Mouse (Mus musculus): Measurements from ENCODE around the gene Shroom4. TPM values are rescaled to one million over a fixed set of nuclear protein-coding genes. Genes with fewer than 3 reads are reported as not detected.
A peak's percentile ranks its signal among the peaks of the same experiment; 100 is the strongest.

Shroom4 gene
- polyA plus RNA-seq, 1 experiment from 2014 or later: 5.6 TPM

DNA sequence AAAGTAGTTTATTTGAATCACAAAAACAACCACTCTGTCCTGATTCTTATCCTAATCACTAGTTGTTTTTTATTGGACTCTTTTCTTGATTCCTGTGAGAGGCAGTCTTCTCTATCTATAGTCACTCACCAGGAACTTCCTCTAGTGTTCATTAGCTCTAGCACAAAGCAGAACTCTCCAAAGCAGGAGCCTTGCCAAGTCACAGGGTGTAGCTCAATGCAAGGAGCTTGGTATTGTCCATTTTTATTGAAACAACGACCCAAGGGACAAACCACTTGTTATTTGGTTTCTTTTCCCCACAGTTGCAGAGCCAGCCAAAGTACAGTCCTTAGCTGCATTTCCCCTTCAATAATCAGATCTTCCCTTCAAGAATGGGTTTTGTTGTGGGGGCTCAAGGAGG, 181.5 kb downstream of the Shroom4 start:
- no peak overlapping the region for H3K4me2 ChIP-seq (replicated peaks; ENCODE audit: low read depth, low read length)
- H3K9ac ChIP-seq (ENCODE audit: low read depth, low read length): no peak overlapping the region
- H3K9me3 ChIP-seq (ENCODE audit: control insufficient read depth, low read length): no peaks in the 10 kb centered on the region
- no peak overlapping the region for H3K4me3 ChIP-seq (ENCODE audit: low read depth, low read length)
- H3K27ac ChIP-seq (ENCODE audit: low read depth, low read length): no peak overlapping the region
- DNase-seq (ENCODE audit: low spot score) (no peak), ATAC-seq (ENCODE audit: low FRiP score) (no peak)
- no peaks in the 10 kb centered on the region for H3K36me3 ChIP-seq (ENCODE audit: control insufficient read depth, insufficient read depth, low read length)
- H3K27me3 ChIP-seq (ENCODE audit: control insufficient read depth, insufficient read depth, low read length): no peaks in the 10 kb centered on the region
- 82% methylated on average over 1 of the region's 1 CpGs for WGBS
- H3K4me1 ChIP-seq (replicated peaks; ENCODE audit: control insufficient read depth, insufficient read depth, low read length): no peaks in the 10 kb centered on the region

DNA sequence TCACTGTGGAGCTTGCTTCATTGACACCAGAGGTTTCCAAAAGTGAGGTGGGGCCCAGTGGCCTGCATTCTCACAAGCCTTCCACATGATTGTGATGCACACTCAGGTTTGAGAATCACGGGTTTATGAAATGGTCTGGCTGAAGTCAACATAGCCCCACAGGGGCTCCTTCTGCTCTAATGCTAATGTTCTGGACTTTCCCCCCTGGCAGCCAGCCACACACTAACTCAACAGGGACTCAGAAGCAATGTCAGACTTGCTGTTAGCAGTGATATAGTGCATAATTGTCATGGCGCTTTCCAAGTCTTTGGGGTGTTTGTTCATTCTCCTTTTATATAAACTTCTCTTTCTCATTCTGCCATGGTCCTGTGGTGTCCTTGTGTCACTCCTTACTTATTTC, 183.0 kb downstream of the Shroom4 start:
- no peak for ATAC-seq (ENCODE audit: low FRiP score)
- H3K9me3 ChIP-seq (ENCODE audit: control insufficient read depth, low read length): no peaks in the 10 kb centered on the region
- 96% methylated on average over 2 of the region's 2 CpGs for whole genome bisulfite sequencing

DNA sequence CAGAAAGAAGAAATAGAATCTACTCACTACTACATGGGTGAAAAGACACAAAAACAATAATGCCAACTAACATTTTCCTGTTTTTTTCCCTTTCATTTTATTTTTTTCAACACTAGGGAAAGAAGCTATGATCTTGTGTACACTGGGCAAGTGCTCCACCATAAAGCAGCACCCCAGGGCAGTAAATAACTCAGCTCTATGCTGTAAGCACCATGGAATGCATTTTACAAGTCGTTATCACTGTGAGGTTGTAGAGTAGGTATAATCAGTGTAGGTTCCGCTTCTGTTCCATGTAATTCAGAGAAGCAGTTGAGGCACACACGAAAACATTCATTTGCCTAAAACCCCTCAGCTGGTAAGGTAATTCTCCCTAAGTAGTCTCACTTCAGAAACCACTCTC, 194.5 kb downstream of the Shroom4 start:
- no peak for ATAC-seq (ENCODE audit: low FRiP score)
- 81% methylated on average over 3 of the region's 3 CpGs for WGBS

More for the DNA sequence above, 183.0 kb downstream of the Shroom4 start:
- no peaks in the 10 kb centered on the region for H3K4me1 ChIP-seq (replicated peaks; ENCODE audit: control insufficient read depth, insufficient read depth, low read length)
- no peak overlapping the region for H3K4me2 ChIP-seq (replicated peaks; ENCODE audit: low read depth, low read length)
- H3K36me3 ChIP-seq (ENCODE audit: control insufficient read depth, insufficient read depth, low read length): no peaks in the 10 kb centered on the region
- H3K27ac ChIP-seq (ENCODE audit: low read depth, low read length): no peak overlapping the region
- no peak overlapping the region for H3K4me3 ChIP-seq (ENCODE audit: low read depth, low read length)
- H3K9ac ChIP-seq (ENCODE audit: low read depth, low read length): no peak overlapping the region
- DNase-seq (ENCODE audit: low spot score): no peak
- no peaks in the 10 kb centered on the region for H3K27me3 ChIP-seq (ENCODE audit: control insufficient read depth, insufficient read depth, low read length)

DNA sequence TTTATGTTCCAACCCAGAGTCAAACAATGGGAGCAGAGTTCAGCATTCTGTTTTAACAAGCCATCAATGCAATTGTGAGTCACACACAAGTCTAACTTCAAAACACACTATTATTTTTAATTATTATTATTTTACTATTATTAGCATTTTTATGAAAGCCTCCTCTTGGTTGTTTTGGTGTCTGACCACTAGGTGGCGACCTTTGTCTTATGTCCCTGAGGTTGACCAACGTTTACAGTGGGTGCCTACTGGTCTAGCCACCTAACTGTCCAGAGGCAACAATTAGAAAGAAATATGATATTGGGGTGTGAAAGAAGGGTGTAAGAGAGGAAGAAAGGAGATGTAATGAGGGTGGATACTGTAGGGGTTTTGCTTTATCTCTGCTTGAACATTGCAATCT, 254.4 kb downstream of the Shroom4 start:
- no peak overlapping the region for H3K4me2 ChIP-seq (replicated peaks; ENCODE audit: low read depth, low read length)
- ATAC-seq (ENCODE audit: low FRiP score): no peak

More for the DNA sequence above, 194.5 kb downstream of the Shroom4 start:
- H3K27ac ChIP-seq (ENCODE audit: low read depth, low read length): no peak overlapping the region
- no peak overlapping the region for H3K9ac ChIP-seq (ENCODE audit: low read depth, low read length)
- DNase-seq (ENCODE audit: low spot score): no peak
- H3K4me1 ChIP-seq (replicated peaks; ENCODE audit: control insufficient read depth, insufficient read depth, low read length): no peaks in the 10 kb centered on the region
- no peaks in the 10 kb centered on the region for H3K27me3 ChIP-seq (ENCODE audit: control insufficient read depth, insufficient read depth, low read length)
- H3K9me3 ChIP-seq (ENCODE audit: control insufficient read depth, low read length): no peaks in the 10 kb centered on the region
- no peak overlapping the region for H3K4me3 ChIP-seq (ENCODE audit: low read depth, low read length)
- no peaks in the 10 kb centered on the region for H3K36me3 ChIP-seq (ENCODE audit: control insufficient read depth, insufficient read depth, low read length)
- H3K4me2 ChIP-seq (replicated peaks; ENCODE audit: low read depth, low read length): no peak overlapping the region

DNA sequence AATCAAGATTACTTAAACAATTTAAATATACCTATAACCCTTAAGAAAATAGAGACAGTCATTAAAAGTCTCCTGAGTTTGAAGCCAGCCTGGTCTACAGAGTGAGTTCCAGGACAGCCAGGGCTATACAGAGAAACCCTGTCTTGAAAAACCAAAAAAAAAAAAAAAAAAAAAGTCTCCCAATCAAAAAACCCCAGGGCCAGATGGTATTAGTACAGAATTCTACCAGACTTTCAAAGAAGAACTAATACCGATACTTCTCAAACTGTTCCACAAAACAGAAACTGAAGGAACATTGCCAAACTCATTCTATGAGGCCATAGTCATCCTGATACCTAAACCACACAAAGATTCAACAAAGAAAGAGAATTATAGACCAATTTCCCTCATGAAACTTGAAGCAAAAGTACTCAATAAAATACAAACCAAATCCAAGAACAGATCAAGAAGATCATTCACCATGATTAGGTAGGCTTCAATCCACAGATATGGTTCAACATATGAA, 259.2 kb downstream of the Shroom4 start:
- Histone ChIP-seq H3K4me1 (replicated peaks; ENCODE audit: control insufficient read depth, insufficient read depth, low read length) (no peaks in the 10 kb centered on the region), H3K9ac (ENCODE audit: low read depth, low read length) (no peak overlapping the region), H3K4me2 (replicated peaks; ENCODE audit: low read depth, low read length) (no peak overlapping the region), H3K4me3 (ENCODE audit: low read depth, low read length) (no peak overlapping the region), H3K36me3 (ENCODE audit: control insufficient read depth, insufficient read depth, low read length) (no peaks in the 10 kb centered on the region), H3K27me3 (ENCODE audit: control insufficient read depth, insufficient read depth, low read length) (no peaks in the 10 kb centered on the region), H3K9me3 (ENCODE audit: control insufficient read depth, low read length) (no peaks in the 10 kb centered on the region), H3K27ac (ENCODE audit: low read depth, low read length) (no peak overlapping the region)
- DNase-seq (ENCODE audit: low spot score): no peak
- ATAC-seq (ENCODE audit: low FRiP score): no peak
- WGBS: 92% methylated on average over 1 of the region's 1 CpGs

More for the DNA sequence above, 254.4 kb downstream of the Shroom4 start:
- no peaks in the 10 kb centered on the region for H3K4me1 ChIP-seq (replicated peaks; ENCODE audit: control insufficient read depth, insufficient read depth, low read length)
- H3K4me3 ChIP-seq (ENCODE audit: low read depth, low read length): no peak overlapping the region
- DNase-seq (ENCODE audit: low spot score): peak; percentile 27
- 9% methylated on average over 2 of the region's 2 CpGs for WGBS
- no peaks in the 10 kb centered on the region for H3K36me3 ChIP-seq (ENCODE audit: control insufficient read depth, insufficient read depth, low read length)
- H3K27ac ChIP-seq (ENCODE audit: low read depth, low read length): no peak overlapping the region
- H3K9ac ChIP-seq (ENCODE audit: low read depth, low read length): no peak overlapping the region
- no peaks in the 10 kb centered on the region for H3K27me3 ChIP-seq (ENCODE audit: control insufficient read depth, insufficient read depth, low read length)
- H3K9me3 ChIP-seq (ENCODE audit: control insufficient read depth, low read length): no peaks in the 10 kb centered on the region

Other genes starting within 250 kb of the Shroom4 start
- gene Nudt10, start 226.8 kb upstream of the Shroom4 start, polyA plus RNA-seq (2014; fragmentation: Nextera tagmentation; extraction: Ambion mirVana): 32.7 and 34.6 TPM in 2 replicates
- gene Bmp15, start 79.1 kb upstream of the Shroom4 start, polyA plus RNA-seq (2014; fragmentation: Nextera tagmentation; extraction: Ambion mirVana): 0.04 TPM in 1 of 2 replicates, not detected in the other